ENCODE assay signal across 16 mouse cellular contexts in genomic region chr2:167323116-167323515, GRCm38 (mm10).
"Had no signal": no experiment of that assay in that cellular context is flagged by ENCODE, and none has a peak within 500 bp of the region (broad histone marks: within the 10 kb centered on the region; RNA-seq: fewer than 3 reads in every experiment).

No protein-coding gene starts in this region.

- H3K9me3 ChIP-seq: kidney, embryonic 15.5 days; limb, embryonic 12.5 days; liver, embryonic 13.5 days; lung, embryonic 15.5 days; megakaryocyte, embryonic 14.5 days; midbrain, embryonic 15.5 days; neural tube, embryonic 12.5 days had no signal

- DNase-seq: kidney, postnatal 14 days; layer of hippocampus, postnatal 36 days; liver, embryonic 13.5 days; liver, postnatal 0 days; lung, postnatal 14 days; right cerebral cortex, adult 18-20 months; right cerebral cortex, postnatal 25 days; thymus, postnatal 36 days had no signal

- H3K4me3 ChIP-seq: kidney, embryonic 15.5 days; limb, embryonic 12.5 days; liver, embryonic 13.5 days; lung, embryonic 15.5 days; megakaryocyte, embryonic 14.5 days; midbrain, embryonic 15.5 days; neural tube, embryonic 12.5 days had no signal

- H3K27ac ChIP-seq: kidney, embryonic 15.5 days; limb, embryonic 12.5 days; liver, embryonic 13.5 days; lung, embryonic 15.5 days; macrophage; neural tube, embryonic 12.5 days had no signal

- H3K36me3 ChIP-seq: kidney, embryonic 15.5 days; limb, embryonic 12.5 days; liver, embryonic 13.5 days; lung, embryonic 15.5 days; midbrain, embryonic 15.5 days; neural tube, embryonic 12.5 days had no signal

- ATAC-seq: liver, postnatal 0 days; midbrain, embryonic 15.5 days had no signal

- H3K27me3 ChIP-seq: kidney, embryonic 15.5 days; limb, embryonic 12.5 days; liver, embryonic 13.5 days; lung, embryonic 15.5 days; midbrain, embryonic 15.5 days; neural tube, embryonic 12.5 days had no signal

- H3K9ac ChIP-seq: kidney, embryonic 15.5 days; limb, embryonic 12.5 days; liver, embryonic 13.5 days; liver, postnatal 0 days; lung, embryonic 15.5 days; midbrain, embryonic 15.5 days; neural tube, embryonic 12.5 days had no signal

- H3K4me2 ChIP-seq: kidney, embryonic 15.5 days; limb, embryonic 12.5 days; liver, embryonic 13.5 days; lung, embryonic 15.5 days; midbrain, embryonic 11.5 days; midbrain, embryonic 15.5 days; neural tube, embryonic 12.5 days had no signal
